ENCODE assay signal across 17 mouse cellular contexts in the genomic region with DNA sequence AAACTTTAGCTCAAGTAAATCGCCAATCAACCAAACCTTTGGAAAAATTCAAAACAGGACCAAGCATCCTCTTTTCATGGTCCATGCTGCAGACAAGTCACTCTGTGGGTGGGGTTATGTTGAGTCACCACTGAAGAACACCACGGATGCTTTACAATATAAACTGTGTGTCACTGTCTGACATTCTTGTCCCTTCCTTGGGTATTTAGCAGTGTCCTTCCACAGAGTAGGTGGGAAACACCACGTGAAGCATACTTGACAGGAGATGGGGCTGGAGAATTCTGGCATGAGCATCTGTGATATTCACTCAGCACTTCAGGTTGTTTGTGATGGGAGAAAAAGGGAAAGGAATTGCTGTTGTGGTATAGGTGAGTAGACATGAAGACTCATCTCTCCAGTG.
"Had no signal": no experiment of that assay in that cellular context is flagged by ENCODE, and none has a peak within 500 bp of the region (broad histone marks: within the 10 kb centered on the region; RNA-seq: fewer than 3 reads in every experiment).

No protein-coding gene starts in this region.

- H3K4me3 ChIP-seq: lung, embryonic 15.5 days; megakaryocyte, embryonic 14.5 days; midbrain, embryonic 13.5 days; midbrain, embryonic 15.5 days; neural tube, embryonic 12.5 days; stomach, embryonic 15.5 days had no signal

- H3K4me1 ChIP-seq: midbrain, embryonic 13.5 days; midbrain, embryonic 15.5 days; neural tube, embryonic 12.5 days; stomach, embryonic 15.5 days had no signal

- H3K9me3 ChIP-seq: lung, embryonic 15.5 days; megakaryocyte, embryonic 14.5 days; midbrain, embryonic 13.5 days; midbrain, embryonic 15.5 days; neural tube, embryonic 12.5 days; stomach, embryonic 15.5 days had no signal

- H3K27ac ChIP-seq: lung, embryonic 15.5 days; macrophage; midbrain, embryonic 13.5 days; midbrain, embryonic 15.5 days; neural tube, embryonic 12.5 days; stomach, embryonic 15.5 days; stomach, postnatal 0 days had no signal

- H3K9ac ChIP-seq: lung, embryonic 15.5 days; midbrain, embryonic 13.5 days; midbrain, embryonic 15.5 days; neural tube, embryonic 12.5 days; stomach, embryonic 15.5 days had no signal

- DNase-seq: lung, adult 2 months; lung, postnatal 14 days; lung, postnatal 36 days; right cerebral cortex, postnatal 14 days; thymus, adult 2 months; thymus, postnatal 25 days; thymus, postnatal 4 days had no signal

- H3K4me2 ChIP-seq: lung, embryonic 15.5 days; midbrain, embryonic 11.5 days; midbrain, embryonic 13.5 days; midbrain, embryonic 15.5 days; neural tube, embryonic 12.5 days; stomach, embryonic 15.5 days had no signal

- H3K36me3 ChIP-seq: lung, embryonic 15.5 days; midbrain, embryonic 13.5 days; midbrain, embryonic 15.5 days; neural tube, embryonic 12.5 days; stomach, embryonic 15.5 days had no signal

- H3K27me3 ChIP-seq: midbrain, embryonic 13.5 days; midbrain, embryonic 15.5 days; neural tube, embryonic 12.5 days; stomach, embryonic 15.5 days had no signal

- ATAC-seq: lung, postnatal 0 days; midbrain, embryonic 13.5 days; midbrain, embryonic 15.5 days had no signal
